Mouse (Mus musculus) heart, embryonic 10.5 days (tissue): ENCODE measurements at regions not wholly inside any gene's neighbourhood (a gene's known extent, or its start where the extent isn't known, plus 50 kb on each side); places are given as distances from the start of the nearest gene placed in this dataset.

ENCODE experiments used
- DNase-seq: peaks from one replicate; pipeline ENCODE4 v3.0.0-alpha.2; 2017; ENCODE audit warnings: low spot score
- H3K27ac ChIP-seq: fragments of 300-500 bp; sonication (generic); 2 replicates; pipeline ENCODE4 v1.5.1; 2016; ENCODE audit warnings: mild to moderate bottlenecking
- H3K27me3 ChIP-seq: fragments of 300-500 bp; sonication (generic); 2 replicates; pipeline ENCODE4 v1.6.1; 2016; ENCODE audit warnings: mild to moderate bottlenecking; ENCODE audit not compliant: poor library complexity, insufficient read depth, severe bottlenecking
- H3K36me3 ChIP-seq: fragments of 300-500 bp; sonication (generic); 2 replicates; pipeline ENCODE4 v1.6.1; 2016; ENCODE audit warnings: mild to moderate bottlenecking, moderate library complexity
- H3K4me1 ChIP-seq: fragments of 300-500 bp; sonication (generic); 2 replicates; pipeline ENCODE4 v1.6.1; 2016; ENCODE audit warnings: mild to moderate bottlenecking
- H3K4me3 ChIP-seq: fragments of 300-500 bp; sonication (generic); 2 replicates; pipeline ENCODE4 v1.5.1; 2016; ENCODE audit warnings: mild to moderate bottlenecking, moderate library complexity
- H3K9me3 ChIP-seq: fragments of 300-500 bp; sonication (generic); 2 replicates; pipeline ENCODE4 v1.6.1; 2016; ENCODE audit warnings: mild to moderate bottlenecking, moderate library complexity
- whole genome bisulfite sequencing: fragments of 180-500 bp; shearing (Covaris S2); methylation state at CpG from one replicate; pipeline ENCODE4 v1.1.7; 2016; 5-methylcytosine and 5-hydroxymethylcytosine counted together

DNA sequence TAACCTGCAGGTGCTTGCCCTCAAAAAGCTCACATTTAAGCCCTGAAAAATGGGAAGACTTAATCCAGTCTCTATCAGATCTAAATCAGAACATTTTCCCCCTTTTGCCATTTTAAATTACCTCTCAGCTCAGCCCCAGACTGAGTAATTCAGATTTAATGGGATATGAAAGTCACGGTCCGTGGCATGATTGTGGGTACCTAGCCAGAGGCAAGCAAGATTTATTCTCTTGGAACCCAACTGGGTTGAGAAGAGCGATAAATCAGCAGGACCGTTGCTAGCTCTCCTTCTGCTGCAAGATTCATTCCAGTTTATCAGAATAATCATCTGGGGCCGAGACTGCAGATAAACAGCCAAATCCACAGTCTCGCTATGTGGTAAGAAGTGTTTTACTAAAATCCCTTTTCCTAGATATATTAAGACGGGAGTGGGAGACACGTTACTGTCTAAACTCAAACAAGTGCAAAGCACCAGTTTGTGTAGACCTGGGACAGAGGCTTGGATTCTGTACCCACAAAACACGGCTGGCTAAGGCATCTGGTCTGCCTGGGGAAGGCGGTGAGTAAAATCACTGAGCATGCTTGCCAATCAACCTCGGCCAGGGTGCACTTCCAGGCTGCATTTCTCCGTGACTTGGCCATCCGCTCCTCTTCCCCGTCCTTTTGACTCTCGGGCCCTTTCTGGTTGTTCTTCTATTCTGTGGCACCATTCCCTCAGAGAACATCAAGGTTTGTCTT, 282.2 kb upstream of the Chd6 start:
- no peak for DNase-seq
- 83% methylated on average over 15 of the region's 15 CpGs for WGBS
- H3K9me3 ChIP-seq, result no peaks in the 10 kb centered on the region
- H3K36me3 ChIP-seq, result no peaks in the 10 kb centered on the region
- H3K27me3 ChIP-seq, result no peaks in the 10 kb centered on the region
- H3K27ac ChIP-seq, result no peak overlapping the region
- H3K4me3 ChIP-seq, result no peak overlapping the region
- H3K4me1 ChIP-seq, result no peaks in the 10 kb centered on the region

DNA sequence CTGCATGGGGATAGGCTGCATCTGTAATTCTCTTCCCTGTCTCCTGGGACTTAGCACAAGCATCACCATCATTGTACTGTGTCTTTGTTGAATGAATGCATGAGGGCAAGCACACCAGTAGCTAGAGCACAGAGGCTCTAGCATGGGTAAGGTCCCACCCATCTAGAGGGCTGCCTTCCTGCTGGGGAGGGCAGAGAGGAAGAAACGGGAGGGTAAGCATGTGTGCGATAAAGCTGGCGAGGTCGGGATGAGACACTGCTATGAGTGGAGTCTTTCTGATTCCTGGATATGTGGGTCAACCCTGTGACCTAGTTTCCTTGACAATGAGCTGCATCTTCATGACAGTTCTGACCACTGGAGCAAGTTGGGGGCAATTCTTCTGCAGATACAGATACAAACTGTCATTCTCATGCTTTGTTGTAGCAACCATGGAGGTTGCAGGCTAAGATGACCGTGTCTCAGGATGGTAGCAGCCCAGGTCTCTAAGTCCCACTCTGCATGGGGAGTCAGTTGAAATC, 280.5 kb upstream of the Chd6 start:
- WGBS, result 76% methylated on average over 5 of the region's 5 CpGs
- no peaks in the 10 kb centered on the region for H3K9me3 ChIP-seq
- no peaks in the 10 kb centered on the region for H3K27me3 ChIP-seq
- no peak overlapping the region for H3K27ac ChIP-seq
- no peaks in the 10 kb centered on the region for H3K4me1 ChIP-seq
- no peaks in the 10 kb centered on the region for H3K36me3 ChIP-seq
- no peak overlapping the region for H3K4me3 ChIP-seq
- DNase-seq, result no peak

DNA sequence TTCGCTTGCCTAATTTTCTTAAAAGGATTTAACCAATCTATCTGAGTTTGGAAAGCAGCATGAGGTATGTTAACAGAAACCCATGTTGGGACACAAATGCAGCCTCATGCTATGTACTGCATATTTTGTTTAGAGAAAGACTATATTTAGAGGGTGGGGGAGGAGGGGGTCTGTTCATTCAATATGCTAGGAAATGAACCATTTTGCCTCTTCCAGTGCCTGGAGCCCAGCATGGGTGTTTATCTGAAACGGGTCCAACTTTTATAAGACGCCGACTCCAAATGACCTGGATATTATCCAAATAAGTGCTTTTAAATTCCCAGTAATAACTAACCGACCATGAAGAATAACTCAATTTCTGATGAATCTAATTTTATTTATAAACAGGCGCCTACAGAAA, 278.2 kb upstream of the Chd6 start:
- H3K36me3 ChIP-seq, result no peaks in the 10 kb centered on the region
- no peaks in the 10 kb centered on the region for H3K9me3 ChIP-seq
- 91% methylated on average over 6 of the region's 6 CpGs for WGBS
- H3K4me3 ChIP-seq, result no peak overlapping the region
- H3K27ac ChIP-seq, result no peak overlapping the region
- no peaks in the 10 kb centered on the region for H3K27me3 ChIP-seq
- DNase-seq, result no peak
- no peaks in the 10 kb centered on the region for H3K4me1 ChIP-seq

DNA sequence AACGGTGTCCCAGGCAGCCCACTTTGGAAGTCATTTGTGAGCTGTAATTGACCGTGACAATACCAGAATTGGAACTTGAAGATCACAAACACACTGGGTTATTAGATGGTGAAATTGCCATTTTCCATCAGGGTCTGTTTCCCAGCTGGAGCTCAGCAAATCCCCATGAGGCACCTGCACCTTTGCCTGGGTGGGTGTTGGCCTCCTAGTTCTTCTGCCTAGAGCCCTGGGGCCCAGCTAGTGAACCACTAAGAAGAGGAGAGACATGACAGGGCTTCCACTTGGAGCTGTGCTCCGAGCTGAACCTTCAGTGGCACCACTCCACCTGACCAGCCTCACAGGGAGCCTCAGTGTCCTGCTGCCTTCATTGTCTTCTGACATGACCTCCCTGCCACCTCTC, 273.5 kb upstream of the Chd6 start:
- Histone ChIP-seq H3K9me3 (no peaks in the 10 kb centered on the region), H3K4me1 (no peaks in the 10 kb centered on the region), H3K27ac (no peak overlapping the region), H3K4me3 (no peak overlapping the region), H3K36me3 (no peaks in the 10 kb centered on the region), H3K27me3 (no peaks in the 10 kb centered on the region)
- peak; percentile 68 for DNase-seq
- 73% methylated on average over 3 of the region's 3 CpGs for WGBS

DNA sequence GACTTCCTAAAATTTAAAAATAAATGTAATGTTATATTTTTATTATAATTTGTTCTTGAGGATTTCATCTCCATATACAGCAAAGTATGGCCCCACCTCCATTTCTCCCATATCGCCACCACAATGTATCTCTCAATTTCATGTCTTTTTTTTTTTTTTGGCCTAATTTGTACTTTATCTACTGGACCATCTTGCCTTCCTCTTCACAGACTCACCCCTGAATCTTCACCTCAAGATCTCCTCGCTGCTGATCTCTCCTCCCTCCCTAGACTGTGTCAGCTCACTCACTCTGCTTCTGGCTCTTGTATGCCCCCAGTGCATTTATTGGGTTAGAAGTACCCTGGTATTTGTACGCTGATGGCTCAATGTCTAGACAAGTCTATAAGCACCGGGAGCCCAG, 269.4 kb upstream of the Chd6 start:
- WGBS, result 85% methylated on average over 4 of the region's 4 CpGs
- Histone ChIP-seq H3K36me3 (no peaks in the 10 kb centered on the region), H3K4me1 (no peaks in the 10 kb centered on the region), H3K9me3 (no peaks in the 10 kb centered on the region), H3K27me3 (no peaks in the 10 kb centered on the region), H3K4me3 (no peak overlapping the region), H3K27ac (no peak overlapping the region)
- DNase-seq, result no peak

DNA sequence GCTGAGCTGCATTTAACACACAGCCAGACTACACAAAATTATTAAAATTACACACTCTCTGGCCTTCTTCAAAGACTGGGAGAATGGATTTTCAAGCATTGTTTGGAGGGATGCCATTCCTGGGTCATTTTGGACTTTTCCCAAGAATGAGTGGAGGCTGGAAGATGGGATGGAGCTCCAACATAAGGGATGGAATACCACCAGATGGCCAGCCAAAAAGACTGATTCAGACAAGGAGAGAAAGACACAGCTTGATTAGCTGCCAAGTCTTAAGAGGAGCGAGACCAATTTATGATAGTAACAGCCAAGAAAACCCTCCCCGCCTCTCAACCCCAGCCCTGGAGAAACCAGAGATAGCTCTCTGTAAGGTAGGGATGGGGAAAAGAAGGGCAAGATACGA, 253.4 kb upstream of the Chd6 start:
- DNase-seq, result peak; percentile 33
- Histone ChIP-seq H3K4me3 (no peak overlapping the region), H3K36me3 (no peaks in the 10 kb centered on the region), H3K27ac (no peak overlapping the region), H3K9me3 (no peaks in the 10 kb centered on the region), H3K27me3 (no peaks in the 10 kb centered on the region), H3K4me1 (no peaks in the 10 kb centered on the region)
- WGBS, result 77% methylated on average over 3 of the region's 3 CpGs

DNA sequence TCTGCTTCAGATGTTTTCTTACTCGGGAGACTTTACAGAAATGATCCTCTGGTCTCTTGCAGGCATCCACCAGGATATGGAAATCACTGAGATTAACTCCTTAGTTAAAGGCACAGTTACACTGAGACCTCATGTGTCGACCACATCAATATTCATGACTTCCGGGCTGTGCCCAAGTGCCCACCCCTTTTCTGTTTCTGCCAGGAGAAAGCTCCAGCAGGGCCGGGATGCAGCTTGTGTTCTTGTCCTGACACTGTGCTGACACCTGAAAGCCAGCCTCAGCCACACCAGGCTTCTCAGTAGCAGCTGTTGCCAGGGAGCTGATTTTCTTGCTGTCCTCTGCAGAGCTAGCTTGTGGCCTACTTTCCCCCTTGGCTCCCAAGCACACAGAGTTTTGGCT, 240.2 kb upstream of the Chd6 start:
- WGBS, result 43% methylated on average over 4 of the region's 4 CpGs
- no peak for DNase-seq

DNA sequence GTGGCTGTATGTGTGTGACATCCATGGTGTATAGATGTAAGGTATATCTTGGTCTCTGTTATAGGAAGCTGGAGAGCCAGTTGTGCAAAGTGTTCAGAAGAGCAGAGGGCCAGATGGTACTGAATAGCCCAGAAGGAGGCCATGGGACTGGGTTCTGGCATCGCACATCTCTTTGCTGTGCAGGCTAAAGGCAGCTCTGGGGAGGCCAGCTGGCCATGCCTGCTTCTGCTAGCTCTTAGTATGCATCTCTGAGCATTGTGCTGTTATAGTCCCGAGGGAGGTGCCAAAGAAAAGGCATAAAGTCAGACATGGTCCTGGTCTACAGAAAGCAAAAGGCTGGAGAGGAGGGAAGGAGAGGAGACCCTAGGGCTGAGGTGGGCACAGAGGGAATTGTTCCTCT, 235.1 kb upstream of the Chd6 start:
- no peaks in the 10 kb centered on the region for H3K36me3 ChIP-seq
- peaks cover 16% of the 10 kb centered on the region; the same call in 1 of the 2 replicates for H3K27me3 ChIP-seq
- H3K9me3 ChIP-seq, result no peaks in the 10 kb centered on the region
- H3K4me1 ChIP-seq, result peaks cover 18% of the 10 kb centered on the region
- no peak overlapping the region for H3K4me3 ChIP-seq
- 76% methylated on average over 2 of the region's 2 CpGs for WGBS
- DNase-seq, result no peak
- no peak overlapping the region for H3K27ac ChIP-seq

More for the DNA sequence above, 240.2 kb upstream of the Chd6 start:
- Histone ChIP-seq H3K27ac (no peak overlapping the region), H3K36me3 (no peaks in the 10 kb centered on the region), H3K4me1 (no peaks in the 10 kb centered on the region), H3K27me3 (no peaks in the 10 kb centered on the region), H3K4me3 (no peak overlapping the region), H3K9me3 (no peaks in the 10 kb centered on the region)

DNA sequence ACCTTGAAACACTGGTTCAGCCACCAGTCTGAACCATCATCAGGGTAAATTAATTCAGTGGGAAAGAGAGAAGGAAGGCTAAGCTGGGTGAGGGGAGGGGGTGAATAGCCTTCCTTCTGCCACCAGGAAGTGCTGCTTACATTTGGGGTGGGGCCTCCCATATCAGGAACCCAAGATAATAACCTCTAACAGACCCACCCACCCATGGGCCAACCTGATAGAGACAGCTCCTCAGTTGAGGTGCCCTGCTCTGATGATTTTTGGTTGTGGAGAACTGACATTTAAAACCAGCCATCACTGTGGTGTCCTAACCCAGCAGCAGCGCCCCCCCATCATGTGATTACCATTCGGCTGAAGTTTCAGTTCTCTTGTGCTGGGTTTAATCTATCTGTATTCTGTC, 233.8 kb upstream of the Chd6 start:
- WGBS, result 79% methylated on average over 2 of the region's 2 CpGs
- Histone ChIP-seq H3K36me3 (no peaks in the 10 kb centered on the region), H3K27ac (no peak overlapping the region), H3K4me1 (peaks cover 18% of the 10 kb centered on the region), H3K9me3 (no peaks in the 10 kb centered on the region), H3K4me3 (no peak overlapping the region), H3K27me3 (peaks cover 22% of the 10 kb centered on the region; the same call in 1 of the 2 replicates)
- no peak for DNase-seq

DNA sequence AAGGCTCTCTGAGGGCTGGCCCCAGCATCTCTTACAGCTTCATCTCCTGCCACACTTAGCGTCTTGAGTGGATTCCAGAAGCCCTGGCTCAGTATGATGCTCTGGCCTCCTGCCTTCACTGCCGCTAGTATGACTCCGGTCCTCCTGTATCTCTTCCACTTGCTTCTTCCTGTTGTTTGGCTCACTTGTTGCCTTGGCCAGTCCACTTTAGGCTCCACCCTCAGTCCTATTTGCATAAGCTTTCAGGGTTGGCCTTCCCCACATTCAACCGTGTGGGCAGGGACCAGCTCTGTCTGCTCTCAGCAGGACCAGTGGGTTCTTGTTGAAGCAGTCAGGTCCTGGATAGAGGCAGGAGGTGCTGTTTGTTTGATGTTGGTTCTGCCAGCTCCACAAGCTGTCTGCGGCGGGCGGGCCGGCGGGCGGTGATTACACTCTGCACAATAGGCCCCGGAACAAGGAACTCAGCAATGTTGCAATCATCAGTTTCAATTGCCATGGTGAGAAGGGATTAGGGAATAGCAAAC, 232.6 kb upstream of the Chd6 start:
- Histone ChIP-seq H3K4me3 (peak overlapping the region; percentile 46), H3K27ac (peak overlapping the region; percentile 64), H3K9me3 (no peaks in the 10 kb centered on the region), H3K4me1 (peaks cover 18% of the 10 kb centered on the region), H3K36me3 (no peaks in the 10 kb centered on the region), H3K27me3 (peaks cover 25% of the 10 kb centered on the region; the same call in 1 of the 2 replicates)
- 1% methylated on average over 11 of the region's 11 CpGs for WGBS
- DNase-seq, result peak; percentile 91

DNA sequence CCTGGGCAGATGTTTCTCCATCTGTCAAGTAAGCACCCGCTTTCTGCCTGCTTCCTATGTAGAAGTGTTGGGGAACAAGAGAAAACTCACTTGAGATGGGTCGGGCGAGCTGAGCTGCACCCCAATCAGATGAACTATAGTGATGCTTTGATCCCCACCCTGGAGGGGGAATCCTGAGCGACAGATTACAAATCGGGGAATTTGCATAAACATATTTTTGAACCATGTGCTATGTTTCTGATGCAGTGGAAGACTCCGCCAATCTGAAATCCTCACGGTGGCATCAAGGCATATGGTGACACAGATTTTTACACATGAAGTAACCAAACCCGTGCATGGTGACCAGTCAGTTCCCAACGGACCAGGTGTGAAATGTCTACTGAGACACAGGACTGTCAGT, 231.4 kb upstream of the Chd6 start:
- Histone ChIP-seq H3K4me3 (no peak overlapping the region), H3K27ac (no peak overlapping the region), H3K36me3 (no peaks in the 10 kb centered on the region), H3K27me3 (peaks cover 25% of the 10 kb centered on the region; the same call in 1 of the 2 replicates), H3K9me3 (no peaks in the 10 kb centered on the region), H3K4me1 (peaks cover 18% of the 10 kb centered on the region)
- WGBS, result 75% methylated on average over 9 of the region's 9 CpGs
- no peak for DNase-seq

DNA sequence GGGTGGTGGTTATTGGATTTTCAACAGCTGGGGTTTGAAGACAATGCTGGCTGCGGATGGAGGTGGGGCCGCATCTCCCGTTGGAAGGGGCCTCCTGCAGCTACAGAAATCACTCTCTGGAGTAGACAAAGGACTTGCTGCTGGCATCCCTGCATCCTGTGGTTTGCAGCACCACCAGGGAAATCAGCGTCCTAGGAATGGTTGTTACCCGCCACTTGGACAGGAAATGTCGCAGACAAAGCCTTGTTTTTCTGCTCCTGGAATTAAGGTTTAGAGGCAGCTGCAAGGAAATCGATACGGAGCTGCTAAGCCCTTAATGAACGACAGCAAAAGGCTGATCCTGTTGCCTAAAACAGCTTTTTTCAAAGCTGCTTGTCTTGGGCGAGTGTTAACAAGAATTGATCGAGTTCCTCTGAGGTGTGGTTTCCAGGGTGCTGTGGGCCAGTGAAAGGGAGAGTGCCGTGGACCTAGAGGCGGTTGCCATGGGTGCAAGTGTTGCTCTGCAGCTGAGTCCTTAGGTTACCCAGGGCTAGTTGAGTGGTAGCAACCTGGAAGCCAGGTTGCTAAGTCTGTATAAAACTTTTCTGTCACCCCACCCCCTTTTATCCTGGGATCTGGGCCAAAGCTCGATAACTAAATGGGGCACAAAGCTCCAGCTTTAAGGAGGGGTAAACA, 230.6 kb upstream of the Chd6 start:
- Histone ChIP-seq H3K9me3 (no peaks in the 10 kb centered on the region), H3K27me3 (peaks cover 25% of the 10 kb centered on the region; the same call in 1 of the 2 replicates), H3K36me3 (no peaks in the 10 kb centered on the region), H3K4me1 (peaks cover 18% of the 10 kb centered on the region), H3K27ac (0 out of 2 replicates have a peak overlapping the region, but pooled peaks have one; percentile 42), H3K4me3 (no peak overlapping the region)
- DNase-seq, result no peak
- 16% methylated on average over 14 of the region's 14 CpGs for WGBS

DNA sequence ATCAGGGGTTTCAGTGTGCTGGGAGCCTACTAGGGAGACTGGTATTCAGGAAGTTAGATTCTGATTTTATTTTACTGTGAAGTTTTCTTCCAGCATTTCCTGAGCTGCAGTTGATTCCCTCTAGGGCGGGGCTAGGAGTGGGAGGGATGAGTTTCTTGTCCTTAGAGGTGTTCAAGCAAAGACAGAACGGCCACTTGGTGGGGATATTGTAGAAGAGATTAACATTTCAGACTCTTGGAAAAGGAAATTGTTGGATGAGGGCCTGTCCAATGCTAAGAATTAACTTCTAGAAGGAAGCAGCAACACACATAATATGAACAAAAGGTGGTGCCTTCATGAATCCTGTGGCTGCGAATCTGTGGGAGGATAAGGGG, 230.1 kb upstream of the Chd6 start:
- Histone ChIP-seq H3K27ac (no peak overlapping the region), H3K27me3 (peaks cover 25% of the 10 kb centered on the region; the same call in 1 of the 2 replicates), H3K4me3 (no peak overlapping the region), H3K9me3 (no peaks in the 10 kb centered on the region), H3K36me3 (no peaks in the 10 kb centered on the region), H3K4me1 (peaks cover 18% of the 10 kb centered on the region)
- WGBS, result 17% methylated on average over 3 of the region's 3 CpGs
- no peak for DNase-seq
